ENCODE assay signal across 8 mouse cellular contexts in the genomic region with DNA sequence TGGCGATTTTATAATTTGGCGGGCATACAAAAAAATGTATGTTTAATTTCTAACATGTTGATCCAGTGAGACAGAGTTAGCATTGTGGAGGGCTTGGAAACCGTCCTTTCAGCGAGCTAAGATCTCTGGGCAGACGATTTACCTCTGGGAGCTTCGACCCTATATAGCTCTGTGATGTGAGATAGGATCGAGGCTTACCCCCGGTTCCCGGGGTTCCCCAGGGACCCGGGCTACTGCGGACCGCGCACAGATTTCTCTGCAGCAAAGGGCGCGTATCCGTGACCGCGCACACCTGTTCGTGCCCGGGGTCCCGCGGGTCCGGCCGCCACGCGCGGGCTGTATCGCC. TPM values are rescaled to one million over a fixed set of nuclear protein-coding genes. Genes with fewer than 3 reads are reported as not detected.
DNase-seq lines count a peak whose midpoint lies in the region; ATAC-seq and TF ChIP-seq lines count a peak whose summit lies in the region.

No protein-coding gene starts in this region.

- H3K36me3 ChIP-seq in spleen, adult 2 months (ENCODE audit: control insufficient read depth, insufficient read depth, low read length): no peaks in the 10 kb centered on the region
- no peaks in the 10 kb centered on the region for H3K36me3 ChIP-seq in limb, embryonic 15.5 days

- H3K27ac ChIP-seq in spleen, adult 2 months (ENCODE audit: insufficient read depth, low read length): no peak overlapping the region
- H3K27ac ChIP-seq in limb, embryonic 15.5 days: no peak overlapping the region

- H3K9ac ChIP-seq in limb, embryonic 15.5 days: peak overlapping the region; percentile 35

- no peak for TF ChIP-seq POLR2A in spleen, adult 2 months (IDR thresholded peaks at IDR 0.05; ENCODE audit: low read depth, low read length)

- H3K4me1 ChIP-seq in spleen, adult 2 months (ENCODE audit: control insufficient read depth, insufficient read depth, insufficient read length): peaks cover 5% of the 10 kb centered on the region; the same call in 1 of the 2 replicates
- H3K4me1 ChIP-seq in limb, embryonic 15.5 days: peaks cover 16% of the 10 kb centered on the region

- no peak for ATAC-seq in limb, embryonic 15.5 days (ENCODE audit: insufficient number of reproducible peaks, low FRiP score, low TSS enrichment, low read depth)

- H3K9me3 ChIP-seq in limb, embryonic 15.5 days: no peaks in the 10 kb centered on the region

- H3K4me2 ChIP-seq in limb, embryonic 15.5 days: peak overlapping the region; percentile 99

- H3K27me3 ChIP-seq in spleen, adult 2 months (ENCODE audit: control insufficient read depth, insufficient read depth, low read length): peaks cover 9% of the 10 kb centered on the region
- H3K27me3 ChIP-seq in limb, embryonic 15.5 days: peaks cover 35% of the 10 kb centered on the region

- no peak for TF ChIP-seq CTCF in spleen, adult 2 months (IDR thresholded peaks at IDR 0.05; ENCODE audit: extremely low read depth, insufficient read depth, insufficient read length, insufficient replicate concordance)

- DNase-seq in cerebellum, postnatal 4 days (ENCODE audit: low spot score in 2 of 2): peak; percentile 21 to 37
- no peak for DNase-seq in cerebellum, adult 11-12 months
- DNase-seq in spleen, adult 2 months (ENCODE audit: low read depth in 1 of 2, low spot score in 2 of 2): no peak
- no peak for DNase-seq in spleen, postnatal 4 days (ENCODE audit: low spot score in 2 of 2)
- peak; percentile 40 for DNase-seq in testis, postnatal 10 days (ENCODE audit: low spot score)
- no peak for DNase-seq in adrenal gland, postnatal 36 days
- DNase-seq in embryo, embryonic 10 days (ENCODE audit: low spot score): no peak

- peak overlapping the region; percentile 41; the same call in 1 of the 2 replicates for H3K4me3 ChIP-seq in spleen, adult 2 months (ENCODE audit: extremely low read depth, insufficient read depth, insufficient read length)
- peak overlapping the region; percentile 54 for H3K4me3 ChIP-seq in limb, embryonic 15.5 days

- WGBS in spleen, adult 2 months: 2% methylated on average over 28 of the region's 28 CpGs
- 2% methylated on average over 28 of the region's 28 CpGs for WGBS in limb, embryonic 15.5 days

RNA-seq across cellular contexts. Expression of a gene that starts 0.3 kb away (rescaled TPM):
- polyA plus RNA-seq in spleen, adult 2 months (2012; rRNA removed): 1.6 and 1.7 TPM in 2 replicates
- polyA plus RNA-seq in limb, embryonic 15.5 days (2015; fragmentation: Nextera tagmentation; extraction: Ambion mirVana): 0.45 and 1.3 TPM in 2 replicates
- total RNA-seq in adrenal gland, postnatal 36 days (2021): 1 to 10 TPM; 3.3 to 5.2 TPM

Comparison
In these comparisons a context has a peak if more than half of its experiments do, and no peak if none do; other contexts are left out.
1. DNase-seq: peak in cerebellum, postnatal 4 days (2 of 2) and testis, postnatal 10 days (single experiment); none in cerebellum, adult 11-12 months (single experiment), spleen, adult 2 months (0 of 2), spleen, postnatal 4 days (0 of 2), adrenal gland, postnatal 36 days (0 of 2) and embryo, embryonic 10 days (single experiment).